Mouse (Mus musculus): ENCODE measurements around the gene Mfsd4b3. TPM values are rescaled to one million over a fixed set of nuclear protein-coding genes. Genes with fewer than 3 reads are reported as not detected.
"Not testable (repeated sequence)": the region's sequence is repeated elsewhere in the genome, so short reads cannot be mapped to it uniquely, and the experiment has no call there.

The Mfsd4b3 gene
- 0.76 TPM in 1 of 2 replicates, not detected in the other for polyA plus RNA-seq (2011; ENCODE audit: insufficient read depth, insufficient read length, low read depth, missing spikeins)

DNA sequence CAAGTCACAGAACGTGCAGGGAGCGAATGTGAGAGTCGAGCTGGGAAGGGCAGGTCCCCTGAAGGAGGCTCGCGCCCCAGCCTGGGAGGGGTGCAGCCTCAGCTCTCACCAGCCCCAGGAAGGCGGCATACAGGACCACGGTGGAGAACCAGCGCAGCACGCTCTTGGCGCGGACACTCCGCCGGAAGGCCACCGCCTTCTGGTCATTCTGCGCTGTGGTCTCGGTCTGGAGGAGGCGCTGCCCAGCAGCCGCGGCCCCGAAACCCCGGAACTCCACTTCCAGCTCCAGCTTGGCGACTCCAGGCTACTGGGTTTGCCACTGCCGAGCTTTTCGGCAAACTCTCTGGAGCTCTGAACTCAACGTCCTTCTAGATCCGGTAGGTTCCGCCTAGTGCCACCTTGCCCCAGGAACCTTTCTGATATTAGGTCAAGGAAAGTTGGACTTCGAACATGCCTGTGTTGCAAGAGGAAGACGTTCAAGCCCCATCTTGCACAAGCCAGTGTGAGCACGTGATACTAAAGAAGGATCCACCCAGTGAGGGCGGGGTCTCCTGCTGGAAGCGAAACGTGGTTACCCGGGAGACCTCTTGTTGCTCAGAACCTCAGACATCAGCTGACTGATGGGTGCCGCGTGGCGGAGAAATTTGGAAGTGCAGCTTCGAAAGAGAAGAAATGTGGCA lies at the start of gene Mfsd4b3:
Mfsd4b3 (minus strand) TSS at position 393 of the 680 bp plus-strand sequence.
- Histone ChIP-seq H3K4me1 (ENCODE audit: control insufficient read depth, insufficient read depth, low read length) (no peaks in the 10 kb centered on the region), H3K9me3 (replicated peaks; ENCODE audit: control insufficient read depth, insufficient read depth, low read length, poor library complexity, severe bottlenecking) (no peaks in the 10 kb centered on the region), H3K27ac (ENCODE audit: insufficient read depth, low read length) (no peak within 1 kb of the TSS), H3K27me3 (ENCODE audit: control insufficient read depth, insufficient read depth, low read length, poor library complexity, severe bottlenecking) (peaks cover 4% of the 10 kb centered on the region; the same call in 1 of the 2 replicates), H3K9ac (ENCODE audit: low read depth, poor library complexity, severe bottlenecking) (peak within 1 kb of the TSS; percentile 60), H3K36me3 (ENCODE audit: control insufficient read depth, insufficient read depth, low read length, poor library complexity, severe bottlenecking) (no peaks in the 10 kb centered on the region), H3K4me3 (ENCODE audit: low read depth, low read length) (peak within 1 kb of the TSS; percentile 64)
- no peak for TF ChIP-seq EP300 (IDR thresholded peaks at IDR 0.05; ENCODE audit: insufficient read depth, low read depth, low read length)
- peak; percentile 63 for TF ChIP-seq CTCF (IDR thresholded peaks at IDR 0.05; ENCODE audit: low read depth, low read length)
- TF ChIP-seq POLR2A (IDR thresholded peaks at IDR 0.05; ENCODE audit: insufficient read depth, low read length): peak; percentile 37

DNA sequence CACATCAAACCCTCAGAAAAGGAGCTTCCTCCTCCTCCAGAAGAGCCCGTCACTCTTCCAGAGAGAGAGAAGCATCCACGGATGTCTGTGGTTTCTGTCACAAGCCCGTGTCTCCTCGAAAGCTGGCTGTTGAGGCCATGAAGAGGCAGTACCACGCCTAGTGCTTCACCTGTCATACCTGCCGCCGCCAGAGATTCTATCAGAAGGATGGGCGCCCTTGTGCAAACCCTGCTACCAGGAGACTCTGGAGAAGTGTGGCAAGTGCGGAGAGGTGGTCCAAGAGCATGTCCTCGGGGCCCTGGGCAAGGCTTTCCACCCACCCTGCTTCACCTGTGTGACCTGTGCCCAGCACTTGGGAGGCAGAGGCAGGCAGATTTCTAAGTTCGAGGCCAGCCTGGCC lies 49.6 kb upstream of the Mfsd4b3 start:
- Histone ChIP-seq H3K9me3 (replicated peaks; ENCODE audit: control insufficient read depth, insufficient read depth, low read length, poor library complexity, severe bottlenecking) (no peaks in the 10 kb centered on the region), H3K27me3 (ENCODE audit: control insufficient read depth, insufficient read depth, low read length, poor library complexity, severe bottlenecking) (no peaks in the 10 kb centered on the region), H3K4me3 (ENCODE audit: low read depth, low read length) (no peak overlapping the region), H3K27ac (ENCODE audit: insufficient read depth, low read length) (no peak overlapping the region), H3K9ac (ENCODE audit: low read depth, poor library complexity, severe bottlenecking) (no peak overlapping the region), H3K36me3 (ENCODE audit: control insufficient read depth, insufficient read depth, low read length, poor library complexity, severe bottlenecking) (no peaks in the 10 kb centered on the region), H3K4me1 (ENCODE audit: control insufficient read depth, insufficient read depth, low read length) (no peaks in the 10 kb centered on the region)
- TF ChIP-seq EP300 (IDR thresholded peaks at IDR 0.05; ENCODE audit: insufficient read depth, low read depth, low read length): no peak
- no peak for TF ChIP-seq POLR2A (IDR thresholded peaks at IDR 0.05; ENCODE audit: insufficient read depth, low read length)
- TF ChIP-seq CTCF (IDR thresholded peaks at IDR 0.05; ENCODE audit: low read depth, low read length): no peak

DNA sequence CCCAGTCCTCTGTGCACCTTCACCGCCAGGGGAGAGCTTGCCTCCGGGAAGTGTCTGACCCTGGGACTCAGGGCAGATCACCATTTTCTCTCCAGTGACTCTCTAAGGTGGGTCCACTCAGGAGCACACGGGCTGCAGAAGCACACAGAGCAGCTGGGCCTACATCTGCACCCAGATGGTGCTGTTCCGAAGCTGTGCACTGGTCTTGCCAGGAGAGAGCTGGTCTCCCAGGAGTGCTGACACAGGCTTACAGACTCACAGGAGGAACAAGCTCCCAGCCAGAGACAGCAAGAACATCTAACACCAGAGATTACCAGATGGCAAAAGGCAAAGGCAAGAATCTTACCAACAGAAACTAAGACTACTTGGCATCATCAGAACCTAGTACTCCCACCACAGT lies 48.9 kb upstream of the Mfsd4b3 start:
- H3K4me1 ChIP-seq (ENCODE audit: control insufficient read depth, insufficient read depth, low read length); H3K9ac ChIP-seq (ENCODE audit: low read depth, poor library complexity, severe bottlenecking); H3K9me3 ChIP-seq (replicated peaks; ENCODE audit: control insufficient read depth, insufficient read depth, low read length, poor library complexity, severe bottlenecking); H3K27me3 ChIP-seq (ENCODE audit: control insufficient read depth, insufficient read depth, low read length, poor library complexity, severe bottlenecking); H3K27ac ChIP-seq (ENCODE audit: insufficient read depth, low read length); H3K36me3 ChIP-seq (ENCODE audit: control insufficient read depth, insufficient read depth, low read length, poor library complexity, severe bottlenecking); H3K4me3 ChIP-seq (ENCODE audit: low read depth, low read length): not testable (repeated sequence)

DNA sequence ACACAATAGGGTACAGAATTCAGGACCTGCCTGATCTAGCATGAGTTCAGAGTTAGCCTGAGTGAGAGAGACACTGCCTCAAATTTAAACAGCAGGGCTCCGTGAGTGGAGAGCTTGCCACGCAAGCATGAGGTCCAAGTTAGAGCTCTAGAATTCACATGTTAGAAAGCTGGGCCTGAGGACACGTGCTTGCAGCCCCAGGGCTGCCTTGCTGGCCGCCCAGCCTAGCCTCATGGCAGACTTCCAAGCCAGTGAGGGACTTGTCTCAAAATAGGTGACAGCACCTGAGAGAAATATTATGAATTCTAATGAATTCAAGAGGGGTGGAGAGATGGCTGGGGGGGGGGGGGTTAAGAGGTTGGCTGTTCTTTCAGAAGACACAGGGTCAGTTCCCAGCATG lies 48.0 kb upstream of the Mfsd4b3 start:
- TF ChIP-seq POLR2A (IDR thresholded peaks at IDR 0.05; ENCODE audit: insufficient read depth, low read length) (no peak), EP300 (IDR thresholded peaks at IDR 0.05; ENCODE audit: insufficient read depth, low read depth, low read length) (no peak), CTCF (IDR thresholded peaks at IDR 0.05; ENCODE audit: low read depth, low read length) (no peak)
- Histone ChIP-seq H3K9me3 (replicated peaks; ENCODE audit: control insufficient read depth, insufficient read depth, low read length, poor library complexity, severe bottlenecking) (no peaks in the 10 kb centered on the region), H3K4me3 (ENCODE audit: low read depth, low read length) (no peak overlapping the region), H3K4me1 (ENCODE audit: control insufficient read depth, insufficient read depth, low read length) (no peaks in the 10 kb centered on the region), H3K27ac (ENCODE audit: insufficient read depth, low read length) (no peak overlapping the region), H3K27me3 (ENCODE audit: control insufficient read depth, insufficient read depth, low read length, poor library complexity, severe bottlenecking) (no peaks in the 10 kb centered on the region), H3K36me3 (ENCODE audit: control insufficient read depth, insufficient read depth, low read length, poor library complexity, severe bottlenecking) (no peaks in the 10 kb centered on the region), H3K9ac (ENCODE audit: low read depth, poor library complexity, severe bottlenecking) (no peak overlapping the region)

DNA sequence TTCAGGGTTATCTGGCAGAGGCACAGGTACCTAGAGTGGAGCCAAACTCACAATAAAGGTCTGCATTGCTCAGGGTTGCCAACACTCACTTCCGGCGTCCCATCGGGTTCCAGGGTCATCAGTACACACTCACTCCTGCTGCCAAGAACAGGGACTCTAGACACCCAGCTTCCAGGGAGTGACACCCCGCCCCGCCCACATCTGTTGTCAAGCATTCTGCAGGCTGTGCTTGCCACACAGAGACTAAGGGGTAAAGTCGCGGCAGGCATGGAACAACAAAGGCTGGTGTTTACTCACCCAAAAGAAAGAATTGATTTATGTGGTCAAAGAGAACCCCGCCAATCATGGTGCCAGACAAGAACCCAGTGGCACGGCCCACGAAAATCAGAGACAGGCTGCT lies 47.0 kb upstream of the Mfsd4b3 start:
- H3K36me3 ChIP-seq (ENCODE audit: control insufficient read depth, insufficient read depth, low read length, poor library complexity, severe bottlenecking): no peaks in the 10 kb centered on the region
- no peak overlapping the region for H3K27ac ChIP-seq (ENCODE audit: insufficient read depth, low read length)
- no peaks in the 10 kb centered on the region for H3K9me3 ChIP-seq (replicated peaks; ENCODE audit: control insufficient read depth, insufficient read depth, low read length, poor library complexity, severe bottlenecking)
- TF ChIP-seq EP300 (IDR thresholded peaks at IDR 0.05; ENCODE audit: insufficient read depth, low read depth, low read length) (no peak), POLR2A (IDR thresholded peaks at IDR 0.05; ENCODE audit: insufficient read depth, low read length) (no peak), CTCF (IDR thresholded peaks at IDR 0.05; ENCODE audit: low read depth, low read length) (no peak)
- H3K4me1 ChIP-seq (ENCODE audit: control insufficient read depth, insufficient read depth, low read length): no peaks in the 10 kb centered on the region
- H3K9ac ChIP-seq (ENCODE audit: low read depth, poor library complexity, severe bottlenecking): no peak overlapping the region
- no peak overlapping the region for H3K4me3 ChIP-seq (ENCODE audit: low read depth, low read length)
- H3K27me3 ChIP-seq (ENCODE audit: control insufficient read depth, insufficient read depth, low read length, poor library complexity, severe bottlenecking): no peaks in the 10 kb centered on the region

DNA sequence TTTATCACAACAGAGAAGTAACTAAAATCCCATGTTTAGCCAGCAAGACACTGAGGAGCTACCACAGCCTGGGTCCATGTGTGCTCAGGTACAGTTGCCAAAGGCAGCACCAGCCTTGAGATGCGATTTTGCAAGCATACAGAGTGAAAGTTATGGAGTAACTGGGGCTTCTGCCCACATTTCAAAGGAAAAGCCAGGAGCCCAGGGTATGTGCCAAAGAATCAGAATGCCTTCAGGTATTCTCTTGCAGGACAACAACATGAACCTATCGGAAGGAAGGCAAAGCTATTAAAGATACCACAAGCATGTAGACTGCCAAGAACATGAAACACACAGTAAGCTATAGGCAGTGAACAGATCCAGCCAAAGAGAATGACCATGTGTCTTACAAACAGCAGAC lies 40.8 kb upstream of the Mfsd4b3 start:
- H3K27ac ChIP-seq (ENCODE audit: insufficient read depth, low read length): no peak overlapping the region
- no peaks in the 10 kb centered on the region for H3K9me3 ChIP-seq (replicated peaks; ENCODE audit: control insufficient read depth, insufficient read depth, low read length, poor library complexity, severe bottlenecking)
- TF ChIP-seq EP300 (IDR thresholded peaks at IDR 0.05; ENCODE audit: insufficient read depth, low read depth, low read length): no peak
- no peak for TF ChIP-seq CTCF (IDR thresholded peaks at IDR 0.05; ENCODE audit: low read depth, low read length)
- no peak overlapping the region for H3K9ac ChIP-seq (ENCODE audit: low read depth, poor library complexity, severe bottlenecking)
- H3K4me1 ChIP-seq (ENCODE audit: control insufficient read depth, insufficient read depth, low read length): no peaks in the 10 kb centered on the region
- H3K4me3 ChIP-seq (ENCODE audit: low read depth, low read length): no peak overlapping the region
- H3K27me3 ChIP-seq (ENCODE audit: control insufficient read depth, insufficient read depth, low read length, poor library complexity, severe bottlenecking): no peaks in the 10 kb centered on the region
- H3K36me3 ChIP-seq (ENCODE audit: control insufficient read depth, insufficient read depth, low read length, poor library complexity, severe bottlenecking): no peaks in the 10 kb centered on the region

All from ES-Bruce4 (cell line).